Mouse (Mus musculus) hindbrain, embryonic 16.5 days (tissue): ENCODE measurements at regions not wholly inside any gene's neighbourhood (a gene's known extent, or its start where the extent isn't known, plus 50 kb on each side); places are given as distances from the start of the nearest gene placed in this dataset.
"Not testable (repeated sequence)": the region's sequence is repeated elsewhere in the genome, so short reads cannot be mapped to it uniquely, and the experiment has no call there.

Source experiments
- ATAC-seq: fragments of 200-750 bp; cut with Nextera tagmentation; 2 replicates; pipeline ENCODE4 v1.8.0; 2017; ENCODE audit warnings: moderate TSS enrichment, moderate library complexity
- H3K27ac ChIP-seq: fragments of 300-500 bp; sonication (generic); 2 replicates; pipeline ENCODE4 v1.5.1; 2014; ENCODE audit warnings: low read depth, mild to moderate bottlenecking, control low read depth, low read length, moderate library complexity
- H3K27me3 ChIP-seq: fragments of 300-500 bp; sonication (generic); replicated peaks from 2 replicates; pipeline ENCODE4 v1.6.1; 2014; ENCODE audit warnings: low read length; ENCODE audit not compliant: control insufficient read depth, insufficient read depth
- H3K36me3 ChIP-seq: fragments of 300-500 bp; sonication (generic); 2 replicates; pipeline ENCODE4 v1.6.1; 2014; ENCODE audit warnings: mild to moderate bottlenecking, low read length, moderate library complexity, mixed read lengths; ENCODE audit not compliant: control insufficient read depth, insufficient read depth
- H3K4me1 ChIP-seq: fragments of 300-500 bp; sonication (generic); 2 replicates; pipeline ENCODE4 v1.6.1; 2014; ENCODE audit warnings: low read depth, low read length; ENCODE audit not compliant: control insufficient read depth, insufficient read depth
- H3K4me2 ChIP-seq: fragments of 300-500 bp; sonication (generic); 2 replicates; pipeline ENCODE4 v1.6.1; 2014; ENCODE audit warnings: mild to moderate bottlenecking, low read length, control low read depth, moderate library complexity
- H3K4me3 ChIP-seq: fragments of 300-500 bp; sonication (generic); 2 replicates; pipeline ENCODE4 v1.5.1; 2014; ENCODE audit warnings: mild to moderate bottlenecking, low read length, control low read depth, moderate library complexity
- H3K9ac ChIP-seq: fragments of 300-500 bp; sonication (generic); 2 replicates; pipeline ENCODE4 v1.6.1; 2014; ENCODE audit warnings: low read depth, mild to moderate bottlenecking, control low read depth, low read length, moderate library complexity
- H3K9me3 ChIP-seq: fragments of 300-500 bp; sonication (generic); 2 replicates; pipeline ENCODE4 v1.6.1; 2014; ENCODE audit warnings: mild to moderate bottlenecking, low read length, moderate library complexity; ENCODE audit not compliant: control insufficient read depth
- whole genome bisulfite sequencing: fragments of 180-500 bp; shearing (Covaris S2); extraction: QIAGEN DNeasy Blood & Tissue Kit; methylation state at CpG from one replicate; pipeline ENCODE4 v1.1.7; 2014; 5-methylcytosine and 5-hydroxymethylcytosine counted together

- no peaks in the 10 kb centered on the region for H3K36me3 ChIP-seq
- H3K4me1 ChIP-seq, result no peaks in the 10 kb centered on the region
- H3K4me2 ChIP-seq, result no peak overlapping the region
- H3K27me3 ChIP-seq, result no peaks in the 10 kb centered on the region
- no peak overlapping the region for H3K9ac ChIP-seq
- no peak overlapping the region for H3K27ac ChIP-seq
- no peak for ATAC-seq
- WGBS, result 71% methylated on average over 5 of the region's 5 CpGs
- H3K4me3 ChIP-seq, result no peak overlapping the region
- no peaks in the 10 kb centered on the region for H3K9me3 ChIP-seq
Measured at GRCm38 (mm10) chr4:35310396-35310977, 84.5 kb upstream of the C9orf72 start.

- Histone ChIP-seq H3K9ac (no peak overlapping the region), H3K4me1 (no peaks in the 10 kb centered on the region), H3K36me3 (no peaks in the 10 kb centered on the region), H3K27me3 (no peaks in the 10 kb centered on the region), H3K4me2 (no peak overlapping the region), H3K27ac (no peak overlapping the region), H3K9me3 (no peaks in the 10 kb centered on the region), H3K4me3 (no peak overlapping the region)
- no peak for ATAC-seq
- 70% methylated on average over 5 of the region's 5 CpGs for WGBS
Measured at GRCm38 (mm10) chr4:35308221-35308620, 82.2 kb upstream of the C9orf72 start.

- 71% methylated on average over 1 of the region's 1 CpGs for WGBS
- H3K9ac ChIP-seq, result no peak overlapping the region
- no peak overlapping the region for H3K27ac ChIP-seq
- H3K27me3 ChIP-seq, result no peaks in the 10 kb centered on the region
- H3K4me3 ChIP-seq, result no peak overlapping the region
- no peaks in the 10 kb centered on the region for H3K36me3 ChIP-seq
- H3K4me2 ChIP-seq, result no peak overlapping the region
- H3K4me1 ChIP-seq, result no peaks in the 10 kb centered on the region
- no peaks in the 10 kb centered on the region for H3K9me3 ChIP-seq
- ATAC-seq, result no peak
Measured at GRCm38 (mm10) chr4:35305210-35305609, 79.2 kb upstream of the C9orf72 start.

GRCm38 (mm10) chr4:35300848-35301247, 74.9 kb upstream of the C9orf72 start:
- Histone ChIP-seq H3K36me3 (no peaks in the 10 kb centered on the region), H3K27ac (no peak overlapping the region), H3K4me1 (no peaks in the 10 kb centered on the region), H3K4me3 (no peak overlapping the region), H3K9me3 (no peaks in the 10 kb centered on the region), H3K4me2 (no peak overlapping the region), H3K9ac (no peak overlapping the region), H3K27me3 (no peaks in the 10 kb centered on the region)
- no peak for ATAC-seq
- WGBS, result 33% methylated on average over 2 of the region's 2 CpGs

GRCm38 (mm10) chr4:35300374-35300773, 74.4 kb upstream of the C9orf72 start:
- H3K27ac ChIP-seq, ATAC-seq, H3K27me3 ChIP-seq, H3K4me2 ChIP-seq, H3K4me1 ChIP-seq, H3K36me3 ChIP-seq, H3K4me3 ChIP-seq, H3K9ac ChIP-seq, H3K9me3 ChIP-seq: not testable (repeated sequence)
- 77% methylated on average over 4 of the region's 4 CpGs for WGBS

GRCm38 (mm10) chr4:35284611-35285010, 58.6 kb upstream of the C9orf72 start:
- Histone ChIP-seq H3K36me3 (no peaks in the 10 kb centered on the region), H3K9me3 (peaks cover 13% of the 10 kb centered on the region), H3K27me3 (no peaks in the 10 kb centered on the region), H3K27ac (no peak overlapping the region), H3K4me1 (peaks cover 2% of the 10 kb centered on the region; the same call in 1 of the 2 replicates), H3K4me2 (no peak overlapping the region), H3K4me3 (no peak overlapping the region), H3K9ac (no peak overlapping the region)
- peak; percentile 68; the same call in 1 of the 2 replicates for ATAC-seq
